Mouse (Mus musculus) bone marrow macrophage, adult 2 months (primary cell): ENCODE measurements around the gene Fam198b.

Source experiments
- CTCF ChIP-seq: IDR thresholded peaks from 2 replicates; pipeline ENCODE4 v1.5.1; 2012; ENCODE audit warnings: low read depth, mild to moderate bottlenecking, low read length, moderate library complexity
- POLR2A ChIP-seq: IDR thresholded peaks from 2 replicates; pipeline ENCODE4 v1.6.1; 2012; ENCODE audit warnings: mild to moderate bottlenecking, low read depth, low read length, borderline replicate concordance

DNA sequence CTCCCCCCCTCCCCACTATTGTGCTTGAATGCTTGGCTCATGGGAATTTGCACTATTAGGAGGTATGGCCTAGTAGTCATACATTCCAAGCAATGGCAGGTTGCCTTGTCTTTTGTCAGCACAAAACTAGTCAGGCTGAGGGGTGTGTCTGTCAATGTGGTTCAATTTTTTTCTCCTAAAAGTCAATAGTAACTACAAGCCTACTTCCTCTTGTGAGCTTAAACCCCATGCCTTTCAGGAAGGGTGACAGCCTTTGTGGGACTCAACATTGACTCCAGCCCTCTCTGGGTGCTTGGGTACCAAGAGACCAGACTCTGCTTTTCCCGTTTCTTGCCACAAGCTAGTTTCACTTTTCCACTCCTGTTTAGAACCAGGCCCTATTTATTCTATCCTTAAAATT, 96.4 kb downstream of the Fam198b start:
- TF ChIP-seq CTCF (no peak), POLR2A (no peak)
